ENCODE assay signal across 14 mouse cellular contexts in genomic region chr4:99179446-99180120, GRCm38 (mm10). TPM values are rescaled to one million over a fixed set of nuclear protein-coding genes. Genes with fewer than 3 reads are reported as not detected.
DNase-seq lines count a peak whose midpoint lies in the region; ATAC-seq and TF ChIP-seq lines count a peak whose summit lies in the region.
"Had no signal": no experiment of that assay in that cellular context is flagged by ENCODE, and none has a peak within 500 bp of the region (broad histone marks: within the 10 kb centered on the region; RNA-seq: fewer than 3 reads in every experiment).

No protein-coding gene starts in this region.

- no peak overlapping the region for H3K4me2 ChIP-seq in hindbrain, embryonic 11.5 days (replicated peaks; ENCODE audit: low read depth, low read length)
- H3K4me2 ChIP-seq in hindbrain, embryonic 12.5 days (replicated peaks) = no peak overlapping the region
- no peak overlapping the region for H3K4me2 ChIP-seq in stomach, postnatal 0 days (replicated peaks; ENCODE audit: low read depth)
- H3K4me2 ChIP-seq: limb, embryonic 12.5 days had no signal

- no peaks in the 10 kb centered on the region for H3K4me1 ChIP-seq in hindbrain, embryonic 11.5 days (replicated peaks; ENCODE audit: control insufficient read depth, insufficient read depth, low read length)
- H3K4me1 ChIP-seq in hindbrain, embryonic 12.5 days = peaks cover 6% of the 10 kb centered on the region
- H3K4me1 ChIP-seq in stomach, postnatal 0 days (replicated peaks; ENCODE audit: control insufficient read depth, insufficient read depth) = no peaks in the 10 kb centered on the region

- no peaks in the 10 kb centered on the region for H3K27me3 ChIP-seq in hindbrain, embryonic 11.5 days (ENCODE audit: control insufficient read depth, insufficient read depth, low read length)
- no peaks in the 10 kb centered on the region for H3K27me3 ChIP-seq in hindbrain, embryonic 12.5 days
- no peaks in the 10 kb centered on the region for H3K27me3 ChIP-seq in stomach, postnatal 0 days (ENCODE audit: control insufficient read depth, insufficient read depth, low read length)
- H3K27me3 ChIP-seq: limb, embryonic 12.5 days had no signal

- H3K36me3 ChIP-seq in hindbrain, embryonic 11.5 days (ENCODE audit: control insufficient read depth, insufficient read depth, low read length) = no peaks in the 10 kb centered on the region
- no peaks in the 10 kb centered on the region for H3K36me3 ChIP-seq in hindbrain, embryonic 12.5 days
- no peaks in the 10 kb centered on the region for H3K36me3 ChIP-seq in stomach, postnatal 0 days (ENCODE audit: control insufficient read depth, insufficient read depth, low read length)
- H3K36me3 ChIP-seq: limb, embryonic 12.5 days had no signal

- 67% methylated on average over 21 of the region's 21 CpGs for WGBS in hindbrain, embryonic 11.5 days
- WGBS in hindbrain, embryonic 12.5 days = 64% methylated on average over 21 of the region's 21 CpGs
- WGBS in stomach, postnatal 0 days = 68% methylated on average over 21 of the region's 21 CpGs

- H3K9ac ChIP-seq in hindbrain, embryonic 11.5 days (ENCODE audit: low read depth, low read length) = 0 out of 2 replicates have a peak overlapping the region, but pooled peaks have one; percentile 23
- H3K9ac ChIP-seq in hindbrain, embryonic 12.5 days = no peak overlapping the region
- no peak overlapping the region for H3K9ac ChIP-seq in stomach, postnatal 0 days (ENCODE audit: low read length)
- H3K9ac ChIP-seq: limb, embryonic 12.5 days had no signal

- H3K9me3 ChIP-seq in hindbrain, embryonic 11.5 days (ENCODE audit: control insufficient read depth, low read length) = no peaks in the 10 kb centered on the region
- no peaks in the 10 kb centered on the region for H3K9me3 ChIP-seq in hindbrain, embryonic 12.5 days (replicated peaks)
- H3K9me3 ChIP-seq in stomach, postnatal 0 days (ENCODE audit: control insufficient read depth, low read length) = no peaks in the 10 kb centered on the region
- H3K9me3 ChIP-seq: limb, embryonic 12.5 days had no signal

- ATAC-seq in hindbrain, embryonic 11.5 days (ENCODE audit: low FRiP score) = no peak
- ATAC-seq in hindbrain, embryonic 12.5 days (ENCODE audit: low FRiP score) = no peak
- 0 out of 2 replicates have a peak, but pooled peaks have one; percentile 47 for ATAC-seq in stomach, postnatal 0 days (ENCODE audit: low FRiP score, low TSS enrichment)
- ATAC-seq: hindbrain, postnatal 0 days had no signal

- no peak overlapping the region for H3K27ac ChIP-seq in hindbrain, embryonic 11.5 days (ENCODE audit: low read depth, low read length)
- no peak overlapping the region for H3K27ac ChIP-seq in hindbrain, embryonic 12.5 days
- no peak overlapping the region for H3K27ac ChIP-seq in stomach, postnatal 0 days (replicated peaks)
- H3K27ac ChIP-seq: hindbrain, postnatal 0 days; limb, embryonic 12.5 days had no signal

- no peak for TF ChIP-seq CTCF in stomach, postnatal 0 days (IDR thresholded peaks at IDR 0.05; ENCODE audit: low read depth)

- DNase-seq in embryo, embryonic 10 days (ENCODE audit: low spot score) = peak; percentile 45
- DNase-seq in embryo, embryonic 9.5 days (ENCODE audit: extremely low spot score) = no peak
- no peak for DNase-seq in hindbrain, embryonic 11.5 days (ENCODE audit: low spot score)
- peak; percentile 14 for DNase-seq in urinary bladder, postnatal 25 days (ENCODE audit: low spot score)
- DNase-seq in urinary bladder, postnatal 36 days (ENCODE audit: low spot score in 2 of 2) = no peak
- DNase-seq in stomach, postnatal 0 days (ENCODE audit: low spot score) = no peak
- no peak for DNase-seq in lung, postnatal 14 days
- DNase-seq: adrenal gland, postnatal 10 days; B cell, adult 2 months; cerebellum, adult 18-20 months; lung, postnatal 10 days had no signal

- H3K4me3 ChIP-seq in hindbrain, embryonic 11.5 days (ENCODE audit: low read depth, low read length) = no peak overlapping the region
- no peak overlapping the region for H3K4me3 ChIP-seq in hindbrain, embryonic 12.5 days
- no peak overlapping the region for H3K4me3 ChIP-seq in stomach, postnatal 0 days (ENCODE audit: low read depth, low read length)
- H3K4me3 ChIP-seq: limb, embryonic 12.5 days had no signal

- no peak for TF ChIP-seq EP300 in stomach, postnatal 0 days (optimal IDR thresholded peaks at IDR 0.05)

RNA-seq across cellular contexts. Expression of gene Atg4c, which starts 14.2 kb away (rescaled TPM):
- 13.7 and 16.8 TPM in 2 replicates for polyA plus RNA-seq in hindbrain, embryonic 11.5 days (2014; fragmentation: Nextera tagmentation; extraction: Ambion mirVana)
- polyA plus RNA-seq in hindbrain, embryonic 12.5 days (2016; fragmentation: Nextera tagmentation; extraction: Ambion mirVana) = 18.7 and 19.8 TPM in 2 replicates
- 7.3 and 7.5 TPM in 2 replicates for polyA plus RNA-seq in stomach, postnatal 0 days (2015; fragmentation: Nextera tagmentation; extraction: Ambion mirVana)

RNA-seq across cellular contexts. Expression of gene Dock7, which starts 58.9 kb away (rescaled TPM):
- polyA plus RNA-seq in hindbrain, embryonic 11.5 days (2014; fragmentation: Nextera tagmentation; extraction: Ambion mirVana) = 104 and 110 TPM in 2 replicates
- polyA plus RNA-seq in hindbrain, embryonic 12.5 days (2016; fragmentation: Nextera tagmentation; extraction: Ambion mirVana) = 120 and 130 TPM in 2 replicates
- 19.1 and 20.5 TPM in 2 replicates for polyA plus RNA-seq in stomach, postnatal 0 days (2015; fragmentation: Nextera tagmentation; extraction: Ambion mirVana)

Comparison
In these comparisons a context has a peak if more than half of its experiments do, and no peak if none do; other contexts are left out.
1. DNase-seq: peak in embryo, embryonic 10 days (single experiment) and urinary bladder, postnatal 25 days (single experiment); none in embryo, embryonic 9.5 days (single experiment), hindbrain, embryonic 11.5 days (single experiment), urinary bladder, postnatal 36 days (0 of 2), stomach, postnatal 0 days (single experiment) and lung, postnatal 14 days (single experiment).